Mouse (Mus musculus): ENCODE measurements around the gene Slc29a1. TPM values are rescaled to one million over a fixed set of nuclear protein-coding genes. Genes with fewer than 3 reads are reported as not detected.

The Slc29a1 gene
- polyA plus RNA-seq, 1 experiment from 2014 or later: 93.6 TPM

DNA sequence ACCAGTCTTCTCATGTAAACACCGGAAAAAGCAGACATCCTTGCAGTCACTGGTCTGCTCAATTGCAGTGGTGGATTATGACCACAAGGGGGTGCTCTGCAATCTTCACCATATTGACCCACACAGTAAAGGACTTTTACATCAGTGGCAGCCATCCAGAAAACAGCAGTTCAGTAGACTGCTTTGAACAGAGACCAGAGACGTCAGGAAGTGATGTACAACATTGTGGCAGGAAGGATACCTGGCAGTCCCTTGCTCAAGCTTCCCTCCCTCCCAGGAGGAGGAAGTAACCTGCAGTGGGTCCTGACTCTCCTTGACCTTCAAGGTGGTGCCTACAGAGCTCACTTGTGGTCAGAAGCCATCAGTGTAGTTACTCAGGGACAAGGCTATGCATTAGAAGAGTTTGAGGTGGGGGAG, 17.8 kb downstream of the Slc29a1 start:
- ATAC-seq (replicated peaks; ENCODE audit: low FRiP score, low read depth) (0 out of 2 replicates have a peak, but pooled peaks have one; percentile 15), DNase-seq (ENCODE audit: low spot score) (peak; percentile 93)
- Histone ChIP-seq H3K4me3 (replicated peaks; ENCODE audit: low read depth, low read length) (no peak overlapping the region), H3K27ac (peak overlapping the region; percentile 73), H3K36me3 (ENCODE audit: insufficient read depth, low read length) (no peaks in the 10 kb centered on the region), H3K4me2 (ENCODE audit: low read length) (no peak overlapping the region), H3K4me1 (replicated peaks; ENCODE audit: insufficient read depth, low read length) (peaks cover 21% of the 10 kb centered on the region), H3K27me3 (ENCODE audit: insufficient read depth, low read length) (no peaks in the 10 kb centered on the region), H3K9ac (ENCODE audit: low read depth, low read length) (no peak overlapping the region), H3K9me3 (replicated peaks; ENCODE audit: low read length) (no peaks in the 10 kb centered on the region)
- peak; percentile 97 for TF ChIP-seq CTCF (IDR thresholded peaks at IDR 0.05; ENCODE audit: low read depth)
- 8% methylated on average over 2 of the region's 2 CpGs for WGBS

DNA sequence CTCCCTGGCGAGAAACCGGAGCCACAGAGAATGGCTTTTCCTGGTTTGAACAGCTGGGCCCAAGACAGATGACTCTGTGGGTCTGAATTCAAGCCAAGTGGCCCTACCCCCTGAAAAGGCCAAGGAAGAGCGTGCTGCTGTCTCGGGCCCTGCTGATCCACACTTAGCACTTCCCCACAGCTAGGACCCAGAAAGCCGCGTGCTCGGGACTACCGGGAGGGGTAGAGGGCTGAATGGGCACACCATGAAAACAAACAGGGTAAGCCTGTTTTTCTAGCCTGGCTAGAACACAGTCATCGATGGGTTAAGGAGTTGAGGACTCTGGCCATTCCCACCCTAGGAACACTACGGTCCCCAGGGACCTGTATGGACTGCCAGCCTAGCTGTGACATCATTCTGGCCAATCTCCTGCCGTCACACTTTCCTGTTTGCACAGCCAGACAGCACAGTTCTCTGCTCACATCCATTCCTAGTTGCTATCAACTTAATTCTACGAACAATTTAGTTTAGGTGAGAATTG, 18.4 kb downstream of the Slc29a1 start:
- H3K4me3 ChIP-seq (replicated peaks; ENCODE audit: low read depth, low read length): no peak overlapping the region
- 35% methylated on average over 12 of the region's 12 CpGs for WGBS
- peak overlapping the region; percentile 73 for H3K27ac ChIP-seq
- no peaks in the 10 kb centered on the region for H3K36me3 ChIP-seq (ENCODE audit: insufficient read depth, low read length)
- DNase-seq (ENCODE audit: low spot score): peak; percentile 47
- H3K27me3 ChIP-seq (ENCODE audit: insufficient read depth, low read length): no peaks in the 10 kb centered on the region
- TF ChIP-seq CTCF (IDR thresholded peaks at IDR 0.05; ENCODE audit: low read depth): no peak
- 0 out of 2 replicates have a peak overlapping the region, but pooled peaks have one; percentile 21 for H3K4me2 ChIP-seq (ENCODE audit: low read length)
- ATAC-seq (replicated peaks; ENCODE audit: low FRiP score, low read depth): peak; percentile 15; the same call in 1 of the 2 replicates
- H3K4me1 ChIP-seq (replicated peaks; ENCODE audit: insufficient read depth, low read length): peaks cover 19% of the 10 kb centered on the region
- H3K9ac ChIP-seq (ENCODE audit: low read depth, low read length): no peak overlapping the region
- H3K9me3 ChIP-seq (replicated peaks; ENCODE audit: low read length): no peaks in the 10 kb centered on the region

DNA sequence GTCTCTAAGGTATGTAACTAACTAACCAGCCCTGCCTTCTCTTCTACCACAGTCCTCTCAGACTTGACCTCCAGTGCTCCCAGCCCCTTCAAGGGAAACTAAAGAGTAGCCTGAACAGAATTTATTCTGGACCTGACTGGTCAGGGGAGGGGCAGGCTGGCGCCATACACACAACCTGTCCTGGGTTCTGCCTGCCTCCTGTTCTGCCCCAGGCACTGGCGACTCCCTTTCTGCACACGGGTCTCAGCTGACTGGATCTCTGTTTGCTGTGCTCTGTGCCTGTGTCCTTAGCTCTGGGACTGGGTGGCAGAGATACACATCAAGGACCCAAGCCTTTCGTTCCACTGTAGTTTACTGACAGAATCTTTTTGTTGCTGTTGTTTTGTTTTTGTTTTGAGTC, 19.9 kb downstream of the Slc29a1 start:
- Histone ChIP-seq H3K9ac (ENCODE audit: low read depth, low read length) (no peak overlapping the region), H3K4me1 (replicated peaks; ENCODE audit: insufficient read depth, low read length) (peaks cover 13% of the 10 kb centered on the region), H3K4me3 (replicated peaks; ENCODE audit: low read depth, low read length) (no peak overlapping the region), H3K4me2 (ENCODE audit: low read length) (no peak overlapping the region), H3K9me3 (replicated peaks; ENCODE audit: low read length) (no peaks in the 10 kb centered on the region), H3K36me3 (ENCODE audit: insufficient read depth, low read length) (no peaks in the 10 kb centered on the region), H3K27me3 (ENCODE audit: insufficient read depth, low read length) (no peaks in the 10 kb centered on the region), H3K27ac (peak overlapping the region; percentile 54)
- DNase-seq (ENCODE audit: low spot score) (no peak), ATAC-seq (replicated peaks; ENCODE audit: low FRiP score, low read depth) (peak; percentile 57)
- no peak for TF ChIP-seq CTCF (IDR thresholded peaks at IDR 0.05; ENCODE audit: low read depth)
- 56% methylated on average over 4 of the region's 4 CpGs for WGBS

DNA sequence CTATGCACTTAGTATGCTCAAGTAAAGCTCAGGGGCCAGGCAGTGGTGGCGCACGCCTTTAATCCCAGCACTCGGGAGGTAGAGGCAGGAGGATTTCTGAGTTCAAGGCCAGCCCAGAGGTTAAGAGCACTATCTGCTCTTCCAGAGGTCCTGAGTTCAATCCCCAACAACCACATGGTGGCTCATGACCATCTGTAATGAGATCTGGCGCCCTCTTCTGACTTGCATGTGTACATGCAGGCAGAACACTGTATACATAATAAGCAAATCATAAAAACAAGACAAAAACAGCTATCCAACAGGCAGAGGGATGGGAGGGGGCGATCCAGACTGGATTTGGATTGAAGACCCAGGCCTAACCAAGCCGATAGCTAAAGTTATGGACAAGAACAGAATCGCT, 20.6 kb downstream of the Slc29a1 start:
- Histone ChIP-seq H3K9ac (ENCODE audit: low read depth, low read length) (no peak overlapping the region), H3K36me3 (ENCODE audit: insufficient read depth, low read length) (no peaks in the 10 kb centered on the region), H3K27me3 (ENCODE audit: insufficient read depth, low read length) (no peaks in the 10 kb centered on the region), H3K9me3 (replicated peaks; ENCODE audit: low read length) (no peaks in the 10 kb centered on the region), H3K4me2 (ENCODE audit: low read length) (no peak overlapping the region), H3K27ac (peak overlapping the region; percentile 54), H3K4me1 (replicated peaks; ENCODE audit: insufficient read depth, low read length) (peaks cover 14% of the 10 kb centered on the region; the same call in 1 of the 2 replicates), H3K4me3 (replicated peaks; ENCODE audit: low read depth, low read length) (no peak overlapping the region)
- DNase-seq (ENCODE audit: low spot score): no peak
- peak; percentile 69 for TF ChIP-seq CTCF (IDR thresholded peaks at IDR 0.05; ENCODE audit: low read depth)
- WGBS: 80% methylated on average over 7 of the region's 7 CpGs
- no peak for ATAC-seq (replicated peaks; ENCODE audit: low FRiP score, low read depth)

DNA sequence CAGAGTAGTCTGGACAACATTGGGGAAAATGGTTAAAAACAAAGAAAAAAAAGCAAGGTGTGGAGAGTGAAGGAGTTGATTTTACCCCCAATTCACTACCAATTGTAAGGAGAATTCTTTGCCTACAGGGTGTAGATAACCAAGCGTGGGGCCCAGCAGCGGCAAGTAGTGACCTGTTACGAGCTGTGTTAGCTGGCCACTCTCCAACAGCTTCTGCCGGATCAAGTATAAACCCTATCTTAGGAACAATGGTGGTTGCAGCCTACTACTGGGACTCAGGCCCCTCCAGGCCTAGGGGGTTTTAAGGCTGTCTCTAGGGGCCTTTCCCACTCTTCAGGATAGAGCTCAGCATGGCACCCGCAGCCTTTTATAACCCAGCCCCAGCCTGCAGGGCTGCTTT, 21.2 kb downstream of the Slc29a1 start:
- no peak for DNase-seq (ENCODE audit: low spot score)
- 55% methylated on average over 5 of the region's 5 CpGs for WGBS

DNA sequence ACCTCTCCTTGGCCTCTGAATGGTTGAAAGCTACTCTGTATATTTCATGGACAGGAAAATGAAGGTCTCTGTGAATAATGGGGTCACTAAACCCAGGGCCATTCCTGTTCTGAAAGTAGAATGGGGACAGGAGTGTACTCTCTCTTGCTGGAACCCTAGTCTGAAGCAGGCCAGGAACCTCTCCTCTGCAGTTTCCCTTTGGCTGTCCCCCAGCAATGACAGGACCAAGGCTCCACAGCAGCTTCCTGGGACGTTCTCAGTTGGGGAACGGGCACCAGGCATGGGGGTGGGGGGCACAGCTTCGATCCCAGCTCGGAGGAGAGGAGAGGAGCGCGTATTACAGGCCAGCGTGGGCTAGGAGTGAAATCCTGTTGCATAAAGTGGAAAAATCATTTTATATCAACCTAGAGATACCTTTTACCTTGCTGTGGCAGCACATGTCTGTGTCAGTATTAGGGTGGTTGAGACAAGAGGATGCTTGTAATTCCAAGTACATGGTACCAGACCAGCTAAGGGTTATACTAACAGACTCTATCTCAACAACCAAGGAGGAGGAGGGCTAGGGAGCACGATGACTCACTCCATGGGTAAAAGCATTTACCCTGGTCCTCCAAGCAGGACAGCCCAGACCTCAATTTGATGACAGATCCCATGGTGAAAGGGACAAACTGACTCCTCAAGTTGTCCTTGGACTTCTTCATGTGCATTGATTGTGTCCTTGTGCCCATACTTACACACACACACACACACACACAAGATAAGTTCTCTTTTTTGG, 24.1 kb downstream of the Slc29a1 start:
- no peak for DNase-seq (ENCODE audit: low spot score)
- no peak for TF ChIP-seq CTCF (IDR thresholded peaks at IDR 0.05; ENCODE audit: low read depth)
- WGBS: 88% methylated on average over 8 of the region's 8 CpGs
- 0 out of 2 replicates have a peak overlapping the region, but pooled peaks have one; percentile 98 for H3K27ac ChIP-seq
- peaks cover 14% of the 10 kb centered on the region for H3K36me3 ChIP-seq (ENCODE audit: insufficient read depth, low read length)
- H3K27me3 ChIP-seq (ENCODE audit: insufficient read depth, low read length): no peaks in the 10 kb centered on the region
- ATAC-seq (replicated peaks; ENCODE audit: low FRiP score, low read depth): no peak
- H3K9me3 ChIP-seq (replicated peaks; ENCODE audit: low read length): no peaks in the 10 kb centered on the region
- H3K4me2 ChIP-seq (ENCODE audit: low read length): no peak overlapping the region; the same call in 1 of the 2 replicates
- H3K4me3 ChIP-seq (replicated peaks; ENCODE audit: low read depth, low read length): no peak overlapping the region
- peaks cover 15% of the 10 kb centered on the region; the same call in 1 of the 2 replicates for H3K4me1 ChIP-seq (replicated peaks; ENCODE audit: insufficient read depth, low read length)
- peak overlapping the region; percentile 14; the same call in 1 of the 2 replicates for H3K9ac ChIP-seq (ENCODE audit: low read depth, low read length)

More for the DNA sequence above, 21.2 kb downstream of the Slc29a1 start:
- no peak for TF ChIP-seq CTCF (IDR thresholded peaks at IDR 0.05; ENCODE audit: low read depth)
- Histone ChIP-seq H3K4me2 (ENCODE audit: low read length) (no peak overlapping the region), H3K36me3 (ENCODE audit: insufficient read depth, low read length) (no peaks in the 10 kb centered on the region), H3K4me1 (replicated peaks; ENCODE audit: insufficient read depth, low read length) (peaks cover 14% of the 10 kb centered on the region; the same call in 1 of the 2 replicates), H3K4me3 (replicated peaks; ENCODE audit: low read depth, low read length) (no peak overlapping the region), H3K9ac (ENCODE audit: low read depth, low read length) (no peak overlapping the region), H3K9me3 (replicated peaks; ENCODE audit: low read length) (no peaks in the 10 kb centered on the region), H3K27ac (peak overlapping the region; percentile 54), H3K27me3 (ENCODE audit: insufficient read depth, low read length) (no peaks in the 10 kb centered on the region)
- ATAC-seq (replicated peaks; ENCODE audit: low FRiP score, low read depth): no peak
